Mouse (Mus musculus): Measurements from ENCODE around the gene Olfr156. TPM values are rescaled to one million over a fixed set of nuclear protein-coding genes. Genes with fewer than 3 reads are reported as not detected.

Gene Olfr156
- not detected in 2 replicates for polyA plus RNA-seq (2015; fragmentation: Nextera tagmentation; extraction: Ambion mirVana)

DNA sequence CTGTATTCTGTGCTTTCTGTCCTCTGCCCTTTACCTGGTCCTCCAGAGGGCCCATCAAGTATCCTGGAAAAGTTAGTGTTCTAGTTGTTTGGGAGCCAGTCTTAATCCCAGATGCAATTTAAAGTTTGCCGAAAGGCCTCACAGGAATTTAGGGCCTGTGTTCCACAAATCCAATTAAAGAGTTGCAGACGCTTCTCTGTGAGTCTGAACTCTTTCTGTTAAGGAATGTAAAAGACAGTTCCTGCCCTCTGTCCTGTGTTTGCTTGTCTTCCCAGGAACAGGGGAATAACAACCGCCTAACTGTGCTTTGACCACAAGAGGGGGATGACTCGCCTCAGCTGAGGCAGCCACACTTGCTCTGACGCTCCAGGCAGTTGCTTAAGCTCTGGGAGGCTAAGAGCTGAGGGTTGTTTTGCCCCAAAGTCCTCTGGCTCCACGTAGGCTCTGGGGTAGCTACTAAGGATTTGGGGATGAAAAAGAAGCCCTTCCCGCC lies at the start of gene Olfr156:
Gene Olfr156, minus strand, starts transcription at position 51 of the 493 bp plus-strand sequence.
- 24% methylated on average over 7 of the region's 7 CpGs for WGBS (ENCODE audit: insufficient replicate concordance)
- Histone ChIP-seq H3K27me3 (no peaks in the 10 kb centered on the region), H3K4me1 (replicated peaks) (no peaks in the 10 kb centered on the region), H3K9ac (no peak within 1 kb of the TSS), H3K4me2 (no peak within 1 kb of the TSS), H3K9me3 (replicated peaks) (no peaks in the 10 kb centered on the region), H3K27ac (replicated peaks) (no peak within 1 kb of the TSS), H3K36me3 (replicated peaks) (no peaks in the 10 kb centered on the region), H3K4me3 (replicated peaks) (no peak within 1 kb of the TSS)
- ATAC-seq (ENCODE audit: insufficient read depth), result no peak

GRCm38 (mm10) chr4:43869821-43870220 lies 46.1 kb upstream of the Olfr156 start:
- ATAC-seq (ENCODE audit: insufficient read depth), result no peak
- 72% methylated on average over 10 of the region's 10 CpGs for WGBS (ENCODE audit: insufficient replicate concordance)
- Histone ChIP-seq H3K27ac (replicated peaks) (no peak overlapping the region), H3K9me3 (replicated peaks) (no peaks in the 10 kb centered on the region), H3K9ac (no peak overlapping the region), H3K36me3 (replicated peaks) (no peaks in the 10 kb centered on the region), H3K4me2 (no peak overlapping the region), H3K4me1 (replicated peaks) (0 out of 2 replicates have a peak, but pooled peaks cover under 1% of the 10 kb centered on the region), H3K4me3 (replicated peaks) (no peak overlapping the region), H3K27me3 (peaks cover 3% of the 10 kb centered on the region; the same call in 1 of the 2 replicates)

DNA sequence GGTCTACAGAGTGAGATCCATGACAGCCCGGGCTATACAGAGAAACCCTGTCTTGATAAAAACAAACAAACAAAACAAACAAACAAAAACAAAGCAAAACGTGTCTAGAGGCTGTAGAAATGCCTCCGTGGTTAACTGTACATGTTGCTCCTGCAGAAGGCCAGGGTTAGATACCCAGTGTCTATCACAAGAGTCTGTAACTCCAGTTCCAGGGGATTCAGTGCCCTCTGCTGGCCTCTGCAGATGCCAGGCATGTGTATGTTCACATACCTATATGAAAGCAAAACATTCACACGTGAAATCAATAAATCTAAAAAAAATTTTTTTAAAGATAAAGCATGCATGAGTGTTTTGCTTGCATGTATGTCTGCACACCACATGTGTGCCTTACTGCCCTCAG lies 39.6 kb upstream of the Olfr156 start:
- 0 out of 2 replicates have a peak, but pooled peaks cover 3% of the 10 kb centered on the region for H3K27me3 ChIP-seq

GRCm38 (mm10) chr4:43860744-43861519 lies 37.2 kb upstream of the Olfr156 start:
- no peak overlapping the region for H3K4me3 ChIP-seq (replicated peaks)
- no peak overlapping the region for H3K27ac ChIP-seq (replicated peaks)
- H3K36me3 ChIP-seq (replicated peaks), result no peaks in the 10 kb centered on the region
- no peak for ATAC-seq (ENCODE audit: insufficient read depth)
- H3K9ac ChIP-seq, result no peak overlapping the region
- WGBS (ENCODE audit: insufficient replicate concordance), result 10% methylated on average over 14 of the region's 14 CpGs
- H3K9me3 ChIP-seq (replicated peaks), result no peaks in the 10 kb centered on the region
- H3K4me1 ChIP-seq (replicated peaks), result no peaks in the 10 kb centered on the region
- H3K27me3 ChIP-seq, result 0 out of 2 replicates have a peak, but pooled peaks cover 3% of the 10 kb centered on the region
- no peak overlapping the region for H3K4me2 ChIP-seq

More for the DNA sequence above, 39.6 kb upstream of the Olfr156 start:
- H3K4me1 ChIP-seq (replicated peaks), result no peaks in the 10 kb centered on the region
- H3K9me3 ChIP-seq (replicated peaks), result no peaks in the 10 kb centered on the region
- H3K27ac ChIP-seq (replicated peaks), result no peak overlapping the region
- ATAC-seq (ENCODE audit: insufficient read depth), result no peak
- no peak overlapping the region for H3K4me2 ChIP-seq
- 55% methylated on average over 4 of the region's 4 CpGs for whole genome bisulfite sequencing (ENCODE audit: insufficient replicate concordance)
- no peak overlapping the region for H3K9ac ChIP-seq
- H3K4me3 ChIP-seq (replicated peaks), result no peak overlapping the region
- H3K36me3 ChIP-seq (replicated peaks), result no peaks in the 10 kb centered on the region

DNA sequence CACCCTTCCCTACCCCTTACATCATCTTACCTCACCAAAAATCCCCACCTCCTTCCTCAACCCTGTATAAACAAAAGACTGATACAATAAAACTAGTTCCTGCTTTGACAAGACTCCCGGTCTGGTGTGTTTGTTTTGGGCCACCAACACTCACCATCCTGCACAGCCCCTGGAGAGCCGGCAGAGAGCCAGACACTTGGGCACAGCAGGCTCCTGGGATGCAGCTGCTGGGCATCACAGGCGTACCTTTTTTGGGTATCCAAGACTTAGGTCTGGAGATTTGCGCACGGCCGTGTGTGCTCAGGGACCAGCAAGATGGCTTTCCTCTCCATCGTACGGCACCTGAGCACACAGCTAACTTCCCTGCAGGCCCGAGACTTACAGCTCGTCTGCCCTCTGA lies 36.2 kb upstream of the Olfr156 start:
- Histone ChIP-seq H3K4me2 (no peak overlapping the region), H3K27me3 (0 out of 2 replicates have a peak, but pooled peaks cover 3% of the 10 kb centered on the region), H3K27ac (replicated peaks) (no peak overlapping the region), H3K9ac (no peak overlapping the region), H3K9me3 (replicated peaks) (no peaks in the 10 kb centered on the region), H3K36me3 (replicated peaks) (no peaks in the 10 kb centered on the region), H3K4me1 (replicated peaks) (no peaks in the 10 kb centered on the region), H3K4me3 (replicated peaks) (no peak overlapping the region)
- no peak for ATAC-seq (ENCODE audit: insufficient read depth)
- 72% methylated on average over 10 of the region's 10 CpGs for WGBS (ENCODE audit: insufficient replicate concordance)

DNA sequence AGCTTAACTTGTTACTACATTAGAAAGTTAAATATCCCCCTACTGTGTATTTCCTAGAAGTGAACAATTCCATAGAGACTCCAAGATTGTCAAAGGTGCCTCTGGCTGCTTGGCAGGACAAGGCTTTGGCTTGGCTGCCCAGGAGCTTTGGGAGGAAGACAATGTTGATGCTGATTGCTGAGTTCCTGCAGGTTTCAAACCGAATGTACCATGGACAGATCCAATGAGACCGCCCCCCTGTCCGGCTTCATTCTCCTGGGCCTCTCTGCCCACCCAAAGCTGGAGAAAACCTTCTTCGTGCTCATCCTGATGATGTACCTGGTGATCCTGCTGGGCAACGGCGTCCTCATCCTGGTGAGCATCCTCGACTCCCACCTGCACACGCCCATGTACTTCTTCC lies 30.4 kb upstream of the Olfr156 start:
- Histone ChIP-seq H3K9me3 (replicated peaks) (no peaks in the 10 kb centered on the region), H3K9ac (no peak overlapping the region), H3K4me1 (replicated peaks) (no peaks in the 10 kb centered on the region), H3K27me3 (no peaks in the 10 kb centered on the region), H3K4me2 (no peak overlapping the region), H3K36me3 (replicated peaks) (no peaks in the 10 kb centered on the region), H3K27ac (replicated peaks) (no peak overlapping the region), H3K4me3 (replicated peaks) (no peak overlapping the region)
- ATAC-seq (ENCODE audit: insufficient read depth), result no peak
- WGBS (ENCODE audit: insufficient replicate concordance), result 50% methylated on average over 8 of the region's 8 CpGs

GRCm38 (mm10) chr4:43851265-43851664 lies 27.6 kb upstream of the Olfr156 start, which contains the start of gene Olfr155:
Olfr155 (plus strand) TSS chr4:43851565.
- Histone ChIP-seq H3K4me3 (replicated peaks) (no peak within 1 kb of the TSS), H3K27ac (replicated peaks) (no peak within 1 kb of the TSS), H3K36me3 (replicated peaks) (no peaks in the 10 kb centered on the region), H3K9me3 (replicated peaks) (no peaks in the 10 kb centered on the region), H3K4me2 (no peak within 1 kb of the TSS), H3K27me3 (no peaks in the 10 kb centered on the region), H3K4me1 (replicated peaks) (no peaks in the 10 kb centered on the region), H3K9ac (no peak within 1 kb of the TSS)
- no peak for ATAC-seq (ENCODE audit: insufficient read depth)
- WGBS (ENCODE audit: insufficient replicate concordance), result 70% methylated on average over 6 of the region's 6 CpGs

- Histone ChIP-seq H3K9me3 (replicated peaks) (no peaks in the 10 kb centered on the region), H3K4me1 (replicated peaks) (no peaks in the 10 kb centered on the region), H3K27ac (replicated peaks) (no peak within 1 kb of the TSS), H3K4me2 (no peak within 1 kb of the TSS), H3K9ac (no peak within 1 kb of the TSS), H3K4me3 (replicated peaks) (no peak within 1 kb of the TSS), H3K36me3 (replicated peaks) (no peaks in the 10 kb centered on the region), H3K27me3 (no peaks in the 10 kb centered on the region)
- no peak for ATAC-seq (ENCODE audit: insufficient read depth)
- 29% methylated on average over 1 of the region's 1 CpGs for WGBS (ENCODE audit: insufficient replicate concordance)
These were observed 16.4 kb upstream of the Olfr156 start, which contains the start of gene Olfr157 for GRCm38 (mm10) chr4:43840101-43840500. Olfr157 (minus strand) TSS chr4:43840201.

DNA sequence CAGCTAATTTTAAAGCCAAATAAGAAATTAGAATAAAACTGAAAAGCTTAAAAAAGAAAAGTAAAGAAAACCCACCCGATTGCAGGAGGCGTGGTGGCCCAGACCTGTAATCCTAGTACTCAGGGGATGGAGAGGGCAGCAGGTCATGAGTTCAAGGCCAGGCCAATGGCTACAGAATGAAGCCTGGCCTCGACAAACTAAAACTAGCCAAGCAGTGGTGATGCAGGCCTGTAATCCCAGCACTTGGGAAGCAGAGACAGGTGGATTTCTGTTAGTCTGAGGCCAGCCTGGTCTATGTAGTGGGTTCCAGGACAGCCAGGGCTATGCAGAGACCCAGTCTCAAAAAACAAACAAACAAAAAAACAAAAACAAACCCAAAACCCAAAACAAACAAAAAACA lies 14.6 kb upstream of the Olfr156 start:
- Histone ChIP-seq H3K4me3 (replicated peaks) (no peak overlapping the region), H3K4me2 (no peak overlapping the region), H3K9ac (no peak overlapping the region), H3K4me1 (replicated peaks) (no peaks in the 10 kb centered on the region), H3K36me3 (replicated peaks) (no peaks in the 10 kb centered on the region), H3K9me3 (replicated peaks) (no peaks in the 10 kb centered on the region), H3K27me3 (no peaks in the 10 kb centered on the region), H3K27ac (replicated peaks) (no peak overlapping the region)
- 51% methylated on average over 3 of the region's 3 CpGs for WGBS (ENCODE audit: insufficient replicate concordance)
- no peak for ATAC-seq (ENCODE audit: insufficient read depth)

DNA sequence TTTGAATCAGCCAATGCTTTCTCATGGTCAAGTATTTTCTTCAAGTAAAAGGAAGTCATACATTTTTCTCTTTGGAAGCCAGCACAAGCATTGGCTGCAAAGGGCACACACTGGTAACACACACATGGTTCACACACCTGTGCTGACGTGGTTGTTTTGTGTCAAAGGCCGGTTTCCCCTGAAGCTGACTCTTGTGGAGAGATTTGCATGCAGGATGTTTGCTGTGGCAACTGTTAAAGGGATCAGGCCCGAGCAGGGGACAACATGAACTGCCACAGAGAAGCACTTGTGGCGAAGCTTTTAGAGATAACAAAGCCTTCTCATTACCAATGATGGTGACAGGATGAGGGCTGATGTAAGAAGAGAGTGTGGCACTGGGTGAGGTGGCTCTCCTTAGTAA lies 11.1 kb upstream of the Olfr156 start:
- H3K27me3 ChIP-seq, result no peaks in the 10 kb centered on the region
- no peaks in the 10 kb centered on the region for H3K36me3 ChIP-seq (replicated peaks)
- 25% methylated on average over 4 of the region's 4 CpGs for WGBS (ENCODE audit: insufficient replicate concordance)
- H3K9me3 ChIP-seq (replicated peaks), result no peaks in the 10 kb centered on the region
- H3K4me2 ChIP-seq, result no peak overlapping the region
- no peak overlapping the region for H3K27ac ChIP-seq (replicated peaks)
- no peak overlapping the region for H3K9ac ChIP-seq
- no peaks in the 10 kb centered on the region for H3K4me1 ChIP-seq (replicated peaks)
- H3K4me3 ChIP-seq (replicated peaks), result no peak overlapping the region
- no peak for ATAC-seq (ENCODE audit: insufficient read depth)

DNA sequence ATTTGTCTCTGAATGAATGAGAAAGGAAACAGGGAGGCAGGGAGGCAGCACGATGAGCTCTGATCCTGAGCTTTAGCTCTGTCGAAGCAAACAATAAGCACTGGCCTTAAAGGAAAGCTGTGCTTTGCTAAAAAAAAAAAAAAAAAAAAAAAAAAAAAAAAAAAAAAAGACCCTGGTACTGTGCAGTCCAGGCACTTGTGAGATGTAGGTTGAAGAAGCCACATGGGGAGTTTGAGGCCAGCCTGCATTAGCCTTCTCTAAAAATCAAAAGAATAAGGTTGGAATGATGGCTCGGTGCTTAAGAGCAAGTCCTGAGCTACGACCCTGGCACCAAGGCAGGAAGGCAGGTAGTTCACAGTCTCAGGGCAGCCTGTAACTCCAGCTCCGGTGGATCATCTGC lies 10.1 kb upstream of the Olfr156 start:
- Histone ChIP-seq H3K4me1 (replicated peaks) (no peaks in the 10 kb centered on the region), H3K4me3 (replicated peaks) (no peak overlapping the region), H3K9me3 (replicated peaks) (no peaks in the 10 kb centered on the region), H3K4me2 (no peak overlapping the region), H3K36me3 (replicated peaks) (no peaks in the 10 kb centered on the region), H3K27me3 (no peaks in the 10 kb centered on the region), H3K27ac (replicated peaks) (no peak overlapping the region), H3K9ac (no peak overlapping the region)
- WGBS (ENCODE audit: insufficient replicate concordance), result 56% methylated on average over 5 of the region's 5 CpGs
- no peak for ATAC-seq (ENCODE audit: insufficient read depth)

All from liver, embryonic 15.5 days (tissue).